Mouse (Mus musculus) cortical plate, adult 2 months (tissue): ENCODE data around the gene Btbd2.

Experiments
- CTCF ChIP-seq: fragments of 200-500 bp; IDR thresholded peaks from 2 replicates; pipeline ENCODE4 v1.5.1; 2011; ENCODE audit warnings: mild to moderate bottlenecking, control low read depth, low read length; ENCODE audit not compliant: insufficient read depth; ENCODE audit errors: extremely low read depth
- POLR2A ChIP-seq: fragments of 200-500 bp; IDR thresholded peaks from 2 replicates; pipeline ENCODE4 v1.6.1; 2011; ENCODE audit warnings: mild to moderate bottlenecking, low read length, control low read depth; ENCODE audit not compliant: insufficient read depth; ENCODE audit errors: extremely low read depth

GRCm38 (mm10) chr10:80700038-80700504, 43.2 kb upstream of the Btbd2 start:
- TF ChIP-seq CTCF, result no peak
- no peak for TF ChIP-seq POLR2A
